Mouse (Mus musculus) gastrocnemius, postnatal 4 days (tissue): ENCODE measurements around the gene Farp1. TPM values are rescaled to one million over a fixed set of nuclear protein-coding genes. Genes with fewer than 3 reads are reported as not detected.

Source experiments
- DNase-seq, 2 experiments: peaks; one replicate each; pipeline ENCODE4 v3.0.0; 2021 to 2022; ENCODE audit warnings: low spot score in 2 of 2, mixed read lengths in 2 of 2
- total RNA-seq, 2 experiments: library from RNA; stranded (reverse); gene quantifications; 2 replicates each; pipeline ENCODE4 v1.2.3; 2021

Gene Farp1
- total RNA-seq, 2 experiments from 2014 or later, result 64.2 to 65.8 TPM

GRCm38 (mm10) chr14:121143831-121144455 lies 108.9 kb downstream of the Farp1 start:
- DNase-seq, result no peak

GRCm38 (mm10) chr14:121144496-121144895 lies 109.5 kb downstream of the Farp1 start:
- DNase-seq, result no peak

DNA sequence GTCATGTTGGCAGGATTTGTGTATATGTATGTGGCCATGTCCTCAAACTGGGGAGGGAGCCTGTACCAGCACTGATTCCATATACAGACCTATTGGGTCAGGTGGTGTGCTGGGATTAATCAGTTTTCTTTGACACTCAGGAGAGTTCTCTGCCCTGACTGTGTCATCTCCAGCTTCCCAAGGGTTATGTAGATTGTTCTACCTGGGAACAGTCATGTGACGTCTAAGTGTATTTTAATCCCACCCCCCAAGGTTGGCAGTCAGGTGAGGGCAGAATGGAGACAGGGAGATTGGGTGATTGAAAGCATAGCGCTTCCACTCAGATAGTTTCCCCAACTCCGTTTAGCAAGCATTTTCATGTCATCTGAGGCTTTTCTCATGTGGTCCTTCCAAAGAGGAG lies 110.3 kb downstream of the Farp1 start:
- DNase-seq, result no peak

DNA sequence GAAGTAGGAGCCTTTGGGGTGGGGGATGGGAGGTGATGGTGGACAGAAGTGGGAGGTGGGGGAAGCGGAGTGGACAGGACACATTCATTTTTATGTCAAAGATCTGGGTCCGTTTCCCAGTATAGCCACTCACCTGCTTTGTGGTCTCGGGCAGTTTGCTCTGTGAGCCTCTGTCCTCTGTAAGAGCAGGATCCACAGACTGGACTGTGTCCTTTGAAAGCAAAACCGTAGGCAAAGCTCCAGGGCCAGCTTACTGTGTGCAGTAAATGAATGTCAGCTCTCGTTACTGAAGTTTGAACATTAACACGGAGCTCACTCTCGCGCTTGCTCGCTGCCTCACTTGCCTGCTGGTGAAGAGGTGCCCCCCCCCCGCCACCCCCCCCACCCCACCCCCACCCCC lies 110.7 kb downstream of the Farp1 start:
- no peak for DNase-seq

GRCm38 (mm10) chr14:121146213-121146612 lies 111.2 kb downstream of the Farp1 start:
- no peak for DNase-seq

- no peak for DNase-seq
Observed at GRCm38 (mm10) chr14:121147026-121147425, 112.0 kb downstream of the Farp1 start.

GRCm38 (mm10) chr14:121148088-121148785 lies 113.2 kb downstream of the Farp1 start:
- DNase-seq, result no peak

- DNase-seq, result no peak
Observed at GRCm38 (mm10) chr14:121149984-121150383, 115.0 kb downstream of the Farp1 start.

GRCm38 (mm10) chr14:121151837-121152236 lies 116.8 kb downstream of the Farp1 start:
- DNase-seq, result no peak

GRCm38 (mm10) chr14:121152771-121153170 lies 117.8 kb downstream of the Farp1 start:
- DNase-seq, result no peak

GRCm38 (mm10) chr14:121153260-121153659 lies 118.3 kb downstream of the Farp1 start:
- DNase-seq, result no peak

DNA sequence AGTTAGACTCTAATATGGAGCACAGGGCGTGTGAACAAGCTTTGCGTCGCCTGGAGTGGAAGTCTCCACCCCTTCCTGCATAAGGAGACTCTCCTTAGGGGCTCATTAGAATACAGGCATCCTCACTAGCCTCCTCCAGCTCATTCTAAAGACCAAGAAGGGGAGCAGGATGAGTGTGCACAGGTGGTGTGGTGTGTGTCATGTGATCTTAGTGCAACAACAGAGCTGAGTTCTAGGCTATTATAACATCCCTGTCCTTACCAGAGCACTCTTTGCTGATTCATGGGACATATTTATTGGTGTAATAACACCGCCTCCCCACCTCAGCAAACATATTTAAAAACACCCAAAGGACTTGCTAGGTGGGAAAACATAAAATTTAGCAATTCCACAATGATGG lies 120.2 kb downstream of the Farp1 start:
- no peak for DNase-seq

- DNase-seq, result no peak
Observed at GRCm38 (mm10) chr14:121158616-121159015, 123.6 kb downstream of the Farp1 start.

- DNase-seq, result no peak
Observed at GRCm38 (mm10) chr14:121162822-121163221, 127.8 kb downstream of the Farp1 start.

GRCm38 (mm10) chr14:121164866-121165265 lies 129.9 kb downstream of the Farp1 start:
- DNase-seq, result no peak

DNA sequence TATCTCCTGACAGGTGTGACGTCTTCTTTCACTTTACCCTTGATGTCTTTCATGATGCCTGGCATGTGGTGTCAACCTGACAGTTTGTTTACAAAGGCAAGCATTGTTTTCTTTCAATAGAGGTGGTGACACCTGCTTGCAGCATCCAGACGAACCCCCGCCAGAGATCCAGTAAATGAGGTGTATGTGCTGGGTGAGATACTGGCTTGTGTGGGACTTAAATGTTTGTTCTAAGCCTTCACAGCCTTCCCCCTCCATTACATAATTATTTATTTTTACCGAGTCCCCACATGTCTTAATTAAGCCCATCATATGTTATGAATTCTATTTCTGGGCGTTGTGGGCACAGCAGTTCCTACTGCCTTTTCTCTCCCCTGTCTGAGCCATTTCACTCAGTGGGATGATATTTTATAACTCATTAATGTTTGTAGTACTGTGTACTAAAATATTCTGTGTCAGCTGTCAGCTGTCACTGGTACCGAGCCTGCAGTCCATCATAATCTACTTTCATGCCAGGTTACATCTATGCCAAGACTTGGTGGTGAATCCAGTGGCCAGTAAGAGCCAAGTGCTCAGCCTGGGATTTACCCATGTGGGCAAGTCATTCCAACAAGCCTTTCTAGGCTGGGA lies 130.5 kb downstream of the Farp1 start:
- DNase-seq, result no peak

DNA sequence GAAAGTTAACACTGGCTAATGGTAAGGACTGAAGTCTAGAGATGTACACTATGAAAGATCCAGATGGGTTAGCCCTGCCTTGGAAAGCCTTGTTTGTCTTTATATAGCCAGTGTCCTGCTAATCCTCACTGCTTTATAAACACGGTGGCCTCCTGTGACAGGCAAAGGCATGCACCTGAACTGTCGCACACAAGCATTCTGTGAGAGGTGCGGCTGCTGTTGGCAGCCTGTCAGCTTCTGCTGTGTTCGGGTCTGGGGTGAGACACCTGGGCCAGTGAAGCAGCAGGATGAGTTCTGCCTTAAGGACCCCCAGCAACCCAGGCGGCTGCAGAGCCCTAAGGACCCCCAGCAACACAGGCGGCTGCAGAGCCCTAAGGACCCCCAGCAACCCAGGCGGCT lies 131.0 kb downstream of the Farp1 start:
- no peak for DNase-seq

DNA sequence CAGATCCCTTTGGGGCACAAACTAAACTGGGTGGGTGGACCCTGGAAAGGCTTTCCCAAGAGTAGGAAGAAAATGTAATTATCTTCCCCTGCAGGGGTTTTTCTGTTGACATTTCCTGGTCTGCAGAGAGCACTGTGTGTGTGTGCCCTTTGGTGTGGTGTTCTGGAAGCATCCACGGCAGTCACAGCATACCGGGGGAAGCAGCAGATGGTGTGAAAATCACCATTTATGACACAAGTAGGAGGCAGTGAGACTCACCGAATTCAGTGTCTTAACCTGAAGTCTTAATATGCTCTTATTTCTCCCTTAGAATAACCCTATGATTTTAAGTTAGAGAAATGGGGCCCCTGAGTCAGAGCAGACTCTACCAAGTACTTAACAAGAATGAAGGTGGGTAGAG lies 133.7 kb downstream of the Farp1 start:
- no peak for DNase-seq

- no peak for DNase-seq
Observed at GRCm38 (mm10) chr14:121170321-121170720, 135.3 kb downstream of the Farp1 start.

DNA sequence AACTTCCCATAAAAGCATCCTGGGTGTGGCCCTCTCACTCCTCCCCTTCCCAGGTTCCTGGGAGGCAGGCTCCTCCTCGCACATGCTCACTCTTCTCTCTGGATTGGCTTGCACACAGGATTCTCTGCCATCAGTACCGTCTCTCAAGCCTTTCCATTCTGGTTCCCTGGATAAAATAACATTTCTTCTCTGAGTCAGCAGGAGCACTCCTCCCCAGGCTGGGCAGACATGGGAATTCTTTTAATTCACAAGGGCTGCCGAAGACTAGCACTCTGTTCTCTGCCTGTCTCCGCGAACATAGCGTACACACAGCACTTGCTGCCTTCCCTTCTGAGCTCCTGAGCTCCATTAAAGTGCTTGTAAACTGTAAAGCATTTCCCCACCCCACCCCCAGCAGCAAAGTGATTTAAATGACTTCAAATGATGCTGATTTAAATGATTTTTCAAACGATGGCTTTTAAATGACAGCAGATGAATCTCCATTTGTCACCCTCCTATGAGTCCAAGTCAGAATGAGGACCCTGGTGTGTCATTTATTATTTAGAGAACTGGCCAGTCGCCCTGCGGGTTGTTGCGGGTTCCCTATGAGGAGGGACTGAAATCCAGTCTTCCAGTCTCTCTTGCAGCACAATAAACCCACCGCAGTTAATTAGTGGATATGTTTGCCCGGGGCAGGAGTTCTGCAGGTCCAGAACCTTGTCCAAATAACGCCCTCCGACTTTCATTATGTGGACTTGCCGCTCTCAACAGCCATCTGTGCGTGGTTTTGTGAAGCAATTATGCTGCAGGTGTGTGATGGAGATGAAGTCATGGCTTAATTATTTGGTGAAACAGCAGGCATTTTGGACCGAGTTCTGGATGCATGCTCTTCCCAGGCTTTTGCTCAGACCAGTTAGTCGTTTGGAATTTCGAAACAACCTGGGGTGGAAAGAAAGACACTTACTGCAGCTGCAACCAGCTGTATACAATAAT lies 137.4 kb downstream of the Farp1 start:
- DNase-seq, result no peak

DNA sequence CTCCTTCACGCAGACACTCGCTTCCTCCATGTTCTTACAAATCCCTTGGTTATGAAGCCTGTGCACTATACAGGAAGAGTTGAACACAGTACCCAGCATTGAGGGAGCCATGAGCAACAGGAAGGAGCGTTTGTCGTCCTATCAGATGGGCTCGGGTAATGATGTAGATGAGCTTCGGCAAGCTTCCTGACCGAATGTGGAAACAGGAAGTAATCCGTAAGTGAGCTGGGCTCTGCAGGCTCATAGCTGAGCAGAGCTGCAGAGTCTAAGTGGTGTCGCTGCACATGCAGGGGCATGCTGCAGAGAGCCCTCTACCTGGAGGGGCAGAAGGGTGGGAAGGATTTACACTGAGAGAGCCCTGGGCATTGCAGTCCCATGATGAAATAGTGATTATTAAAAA lies 140.4 kb downstream of the Farp1 start:
- DNase-seq, result no peak
